Mouse (Mus musculus): Measurements from ENCODE around the gene Pnck.

Pnck gene

DNA sequence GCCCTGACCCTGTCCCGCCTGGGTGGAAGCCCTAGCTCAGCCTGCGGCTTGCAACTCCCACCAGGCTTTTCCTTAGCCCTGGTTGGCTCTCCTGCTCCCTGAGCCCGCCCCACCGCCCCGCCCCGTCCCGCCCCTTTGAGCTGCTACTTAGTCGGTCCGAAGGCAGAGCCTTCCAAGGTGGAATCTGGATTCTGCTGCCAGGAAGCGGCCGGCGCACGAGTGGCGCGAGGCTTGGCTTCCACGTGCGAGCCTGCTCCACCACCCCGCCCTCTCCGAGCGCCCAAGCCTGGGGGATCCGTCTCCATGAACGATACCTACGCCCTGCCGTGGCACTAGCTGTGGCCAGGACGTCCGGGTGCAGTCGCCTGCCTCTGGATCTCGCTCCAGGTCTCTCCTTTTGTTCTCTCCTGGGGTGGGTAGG, 20.7 kb downstream of the Pnck start, which contains the start of gene Dusp9:
TSS of gene Dusp9 (plus strand) at position 165 of the 421 bp plus-strand sequence.
- no peak for DNase-seq

DNA sequence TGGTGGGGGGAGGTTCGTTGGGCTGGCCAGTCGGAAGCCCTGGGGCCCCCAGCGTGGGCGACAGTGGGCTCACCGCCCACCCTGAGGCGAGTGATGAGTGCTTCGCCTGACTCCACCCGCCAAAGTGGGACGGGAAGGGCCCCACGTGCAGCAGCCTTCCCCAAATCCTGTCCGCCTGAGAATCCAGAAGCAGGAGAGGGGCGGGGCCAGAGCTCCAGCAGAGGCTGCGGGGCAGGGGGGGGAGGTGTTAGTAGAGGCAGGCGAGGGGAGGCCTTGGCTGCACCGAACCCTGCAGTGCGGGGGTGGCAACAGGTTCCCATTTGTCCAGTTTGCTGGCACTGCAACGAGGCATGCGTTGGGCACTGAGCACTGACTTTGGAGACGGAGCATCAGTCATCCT, 22.5 kb downstream of the Pnck start:
- DNase-seq = no peak

DNA sequence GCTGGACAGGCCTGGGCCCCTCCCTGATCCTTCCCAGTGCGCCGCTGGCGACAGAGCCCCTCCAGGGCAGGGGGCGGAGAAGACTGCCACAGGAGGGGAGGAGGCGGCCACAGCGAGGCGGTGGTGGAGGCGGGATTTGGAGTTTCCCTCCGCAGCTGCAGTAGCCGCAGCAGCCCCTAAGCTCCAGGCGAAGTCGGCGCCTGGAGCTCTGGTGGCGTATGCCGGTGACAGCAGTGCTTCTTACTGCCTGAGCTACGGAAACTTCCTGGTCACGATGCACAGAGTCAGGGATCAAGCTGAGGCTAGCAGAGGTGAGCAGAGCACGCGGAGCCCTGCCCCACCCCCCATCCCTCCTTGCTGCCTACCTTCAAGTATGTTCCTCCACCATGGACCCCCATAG, 24.5 kb downstream of the Pnck start:
- no peak for DNase-seq

DNA sequence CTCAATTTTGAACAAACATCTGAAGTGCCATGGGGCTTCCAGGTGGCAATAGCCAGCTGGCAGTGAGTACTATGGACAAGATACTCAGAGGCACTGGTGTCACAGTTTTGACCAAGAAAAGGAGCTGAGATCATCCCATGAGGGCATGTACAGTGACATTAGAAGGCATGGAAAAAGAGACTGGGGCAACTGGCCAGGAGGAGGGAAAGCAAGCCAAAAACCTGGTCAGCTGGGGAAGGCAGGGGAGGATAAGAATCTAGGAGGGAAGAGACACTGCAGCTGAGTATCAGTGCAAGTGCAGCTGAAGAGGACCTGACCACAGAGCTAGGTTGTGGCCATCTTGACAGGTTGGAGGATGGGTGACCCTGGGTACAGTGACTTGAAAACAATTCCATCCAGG, 32.9 kb downstream of the Pnck start:
- DNase-seq = peak; percentile 19

DNA sequence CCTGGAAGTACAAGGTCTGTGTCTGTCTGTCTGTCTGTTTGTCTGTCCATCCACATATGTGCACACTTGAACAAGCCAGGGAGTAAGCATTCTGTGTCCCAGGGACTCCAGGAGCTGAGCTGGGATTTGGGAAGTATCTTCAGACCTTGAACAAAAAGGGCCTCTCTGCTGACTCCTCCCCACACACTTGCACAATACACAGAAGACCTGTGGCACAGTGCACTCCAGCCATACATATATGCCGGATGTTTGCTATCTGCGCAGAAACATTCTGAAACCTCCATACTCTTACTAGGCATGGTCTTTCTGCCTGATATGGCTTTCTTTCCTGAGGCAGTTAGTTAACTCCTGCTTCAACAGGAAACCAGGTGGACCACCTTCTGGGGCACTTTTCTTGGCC, 40.0 kb downstream of the Pnck start:
- no peak for DNase-seq

DNA sequence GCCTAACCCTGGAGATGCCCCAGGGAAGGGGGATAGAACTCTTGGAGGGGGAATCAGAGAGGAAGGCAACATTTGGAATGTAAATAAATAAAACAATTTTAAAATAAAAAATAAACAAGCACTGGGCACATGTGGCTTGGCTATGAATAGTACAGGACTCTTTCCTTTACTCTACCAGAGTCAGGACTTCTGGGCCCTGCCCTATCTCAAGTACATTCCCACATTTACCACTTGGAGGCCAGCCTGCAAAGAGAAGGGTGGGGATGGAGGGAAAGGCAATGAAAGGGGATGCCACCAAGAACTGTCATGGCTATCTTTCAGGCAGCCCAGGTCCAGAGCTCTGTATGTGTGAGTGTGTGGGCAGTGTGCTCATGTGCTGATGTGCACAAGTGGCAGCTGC, 40.5 kb downstream of the Pnck start:
- no peak for DNase-seq

DNA sequence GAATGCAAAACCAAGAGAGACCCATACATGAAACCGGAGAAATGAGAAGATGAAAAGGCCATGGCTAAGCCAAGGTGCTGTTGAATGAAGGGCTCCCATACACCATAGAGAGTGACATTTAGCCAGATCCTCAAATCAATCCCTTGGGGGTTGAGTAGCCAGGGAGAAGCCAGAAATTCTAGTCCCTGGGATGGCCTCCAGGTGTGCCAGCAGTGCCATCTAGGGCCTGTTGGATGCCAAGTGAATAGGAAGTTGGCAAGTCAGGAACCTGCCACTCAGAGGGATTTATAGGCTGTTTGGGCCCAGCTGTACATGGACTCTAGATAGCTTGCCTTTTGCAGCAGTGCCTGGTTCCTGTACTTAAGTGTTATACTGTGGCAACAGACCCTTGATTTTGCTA, 44.0 kb downstream of the Pnck start:
- DNase-seq = no peak

DNA sequence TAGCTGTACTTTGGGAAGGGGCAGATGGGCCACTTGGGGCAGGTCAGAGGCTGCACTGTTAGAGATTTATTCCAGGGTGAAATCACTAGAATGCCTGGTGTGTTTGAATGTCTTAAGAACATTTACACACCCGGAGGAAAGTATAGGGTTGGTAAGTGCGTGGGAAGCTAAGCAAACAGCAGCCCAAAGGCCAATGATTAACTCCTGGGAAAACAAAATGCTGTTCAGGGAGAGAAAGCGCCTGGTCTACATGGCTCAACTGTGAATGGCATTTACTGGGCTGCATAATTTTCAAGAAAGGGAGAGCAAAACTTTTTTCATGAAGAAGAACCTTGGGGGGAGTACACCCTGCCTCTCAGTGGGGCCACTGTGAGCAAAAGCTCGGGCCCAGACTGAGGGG, 46.3 kb downstream of the Pnck start:
- DNase-seq = no peak

Measured in cerebellum, adult 11-12 months (tissue).